Mouse (Mus musculus) kidney, embryonic 14.5 days (tissue): ENCODE measurements around the gene Tmem234. TPM values are rescaled to one million over a fixed set of nuclear protein-coding genes. Genes with fewer than 3 reads are reported as not detected.
"Not testable (repeated sequence)": the region's sequence is repeated elsewhere in the genome, so short reads cannot be mapped to it uniquely, and the experiment has no call there.

Experiments used
- ATAC-seq: fragments of 200-750 bp; cut with Nextera tagmentation; 2 replicates; pipeline ENCODE4 v1.8.0; 2017; ENCODE audit warnings: moderate number of reproducible peaks, mild to moderate bottlenecking, moderate TSS enrichment, moderate library complexity; ENCODE audit not compliant: low FRiP score, low TSS enrichment
- H3K27ac ChIP-seq: fragments of 300-500 bp; sonication (generic); 2 replicates; pipeline ENCODE4 v1.5.1; 2014; ENCODE audit warnings: low read depth, mild to moderate bottlenecking, low read length, moderate library complexity, mixed read lengths
- H3K27me3 ChIP-seq: fragments of 300-500 bp; sonication (generic); 2 replicates; pipeline ENCODE4 v1.6.1; 2014; ENCODE audit warnings: mild to moderate bottlenecking, low read length; ENCODE audit not compliant: control insufficient read depth, insufficient read depth
- H3K36me3 ChIP-seq: fragments of 300-500 bp; sonication (generic); 2 replicates; pipeline ENCODE4 v1.6.1; 2014; ENCODE audit warnings: low read length, mixed read lengths; ENCODE audit not compliant: control insufficient read depth, insufficient read depth
- H3K4me1 ChIP-seq: fragments of 300-500 bp; sonication (generic); 2 replicates; pipeline ENCODE4 v1.6.1; 2014; ENCODE audit warnings: low read length, mixed read lengths; ENCODE audit not compliant: control insufficient read depth, insufficient read depth
- H3K4me2 ChIP-seq: fragments of 300-500 bp; sonication (generic); replicated peaks from 2 replicates; pipeline ENCODE4 v1.6.1; 2014; ENCODE audit warnings: low read depth, mild to moderate bottlenecking, low read length
- H3K4me3 ChIP-seq: fragments of 300-500 bp; sonication (generic); 2 replicates; pipeline ENCODE4 v1.5.1; 2014; ENCODE audit warnings: mild to moderate bottlenecking, low read length
- H3K9ac ChIP-seq: fragments of 300-500 bp; sonication (generic); 2 replicates; pipeline ENCODE4 v1.6.1; 2014; ENCODE audit warnings: low read depth, mild to moderate bottlenecking, low read length, moderate library complexity
- H3K9me3 ChIP-seq: fragments of 300-500 bp; sonication (generic); 2 replicates; pipeline ENCODE4 v1.6.1; 2016; ENCODE audit warnings: low read length; ENCODE audit not compliant: control insufficient read depth
- WGBS: fragments of 180-500 bp; shearing (Covaris S2); extraction: QIAGEN DNeasy Blood & Tissue Kit; methylation state at CpG from one replicate; pipeline ENCODE4 v1.1.7; 2014; 5-methylcytosine and 5-hydroxymethylcytosine counted together
- polyA plus RNA-seq: library from polyadenylated mRNA; unstranded; fragments of >200 nt; fragmentation: Nextera tagmentation; extraction: Ambion mirVana; gene quantifications from 2 replicates; pipeline ENCODE4 v1.2.1, GENCODE M21; 2014

Tmem234 gene
- polyA plus RNA-seq = 213 and 219 TPM in 2 replicates

GRCm38 (mm10) chr4:129600233-129601158 lies at the start of gene Tmem234, which contains the start of gene Eif3i:
Gene Tmem234 (plus strand): TSS chr4:129600668.
Gene Eif3i (minus strand): TSS chr4:129600648.
- Histone ChIP-seq H3K9me3 (no peaks in the 10 kb centered on the region), H3K27me3 (no peaks in the 10 kb centered on the region), H3K4me2 (peak within 1 kb of the TSS; percentile 92), H3K36me3 (peaks cover 47% of the 10 kb centered on the region), H3K4me1 (peaks cover 18% of the 10 kb centered on the region), H3K9ac (peak within 1 kb of the TSS; percentile 92), H3K4me3 (peak within 1 kb of the TSS; percentile 100), H3K27ac (peak within 1 kb of the TSS; percentile 71)
- WGBS = under 1% methylated on average over 63 of the region's 74 CpGs
- peak; percentile 85 for ATAC-seq

GRCm38 (mm10) chr4:129554512-129554911 lies 46.0 kb upstream of the Tmem234 start:
- not testable (repeated sequence) for H3K4me1 ChIP-seq, H3K36me3 ChIP-seq, H3K27me3 ChIP-seq, H3K9me3 ChIP-seq, H3K27ac ChIP-seq, ATAC-seq, H3K4me2 ChIP-seq, H3K9ac ChIP-seq, H3K4me3 ChIP-seq
- 90% methylated on average over 6 of the region's 6 CpGs for WGBS

GRCm38 (mm10) chr4:129555421-129555861 lies 45.0 kb upstream of the Tmem234 start:
- peak overlapping the region; percentile 77 for H3K4me2 ChIP-seq
- peaks cover 6% of the 10 kb centered on the region; the same call in 1 of the 2 replicates for H3K4me1 ChIP-seq
- peak overlapping the region; percentile 55 for H3K9ac ChIP-seq
- H3K27ac ChIP-seq = no peak overlapping the region; the same call in 1 of the 2 replicates
- no peaks in the 10 kb centered on the region for H3K27me3 ChIP-seq
- peak overlapping the region; percentile 48 for H3K4me3 ChIP-seq
- 2% methylated on average over 16 of the region's 16 CpGs for WGBS
- no peaks in the 10 kb centered on the region for H3K36me3 ChIP-seq
- ATAC-seq = peak; percentile 58
- H3K9me3 ChIP-seq = no peaks in the 10 kb centered on the region

GRCm38 (mm10) chr4:129555862-129556531 lies 44.5 kb upstream of the Tmem234 start:
- H3K9me3 ChIP-seq = no peaks in the 10 kb centered on the region
- H3K9ac ChIP-seq = peak overlapping the region; percentile 55
- peaks cover 6% of the 10 kb centered on the region; the same call in 1 of the 2 replicates for H3K4me1 ChIP-seq
- peak overlapping the region; percentile 48 for H3K4me3 ChIP-seq
- peak overlapping the region; percentile 77 for H3K4me2 ChIP-seq
- peak; percentile 65 for ATAC-seq
- under 1% methylated on average over 24 of the region's 24 CpGs for WGBS
- peak overlapping the region; percentile 51; the same call in 1 of the 2 replicates for H3K27ac ChIP-seq
- no peaks in the 10 kb centered on the region for H3K27me3 ChIP-seq
- H3K36me3 ChIP-seq = no peaks in the 10 kb centered on the region

- Histone ChIP-seq H3K4me2 (peak overlapping the region; percentile 77), H3K9me3 (no peaks in the 10 kb centered on the region), H3K9ac (peak overlapping the region; percentile 47), H3K36me3 (no peaks in the 10 kb centered on the region), H3K27ac (peak overlapping the region; percentile 39; the same call in 1 of the 2 replicates), H3K4me1 (peaks cover 6% of the 10 kb centered on the region; the same call in 1 of the 2 replicates), H3K27me3 (no peaks in the 10 kb centered on the region), H3K4me3 (peak overlapping the region; percentile 48)
- ATAC-seq = peak; percentile 84
- 5% methylated on average over 33 of the region's 33 CpGs for WGBS
Measured at GRCm38 (mm10) chr4:129556532-129557223, 43.8 kb upstream of the Tmem234 start.

- no peaks in the 10 kb centered on the region for H3K36me3 ChIP-seq
- 39% methylated on average over 9 of the region's 9 CpGs for WGBS
- no peak for ATAC-seq
- H3K9ac ChIP-seq = peak overlapping the region; percentile 47
- H3K4me1 ChIP-seq = peaks cover 6% of the 10 kb centered on the region; the same call in 1 of the 2 replicates
- H3K27me3 ChIP-seq = no peaks in the 10 kb centered on the region
- peak overlapping the region; percentile 77; the same call in 1 of the 2 replicates for H3K4me2 ChIP-seq
- H3K9me3 ChIP-seq = no peaks in the 10 kb centered on the region
- peak overlapping the region; percentile 39; the same call in 1 of the 2 replicates for H3K27ac ChIP-seq
- H3K4me3 ChIP-seq = no peak overlapping the region
Measured at GRCm38 (mm10) chr4:129557256-129557808, 43.1 kb upstream of the Tmem234 start.

- no peak overlapping the region for H3K4me3 ChIP-seq
- H3K4me2 ChIP-seq = no peak overlapping the region
- H3K4me1 ChIP-seq = peaks cover 9% of the 10 kb centered on the region; the same call in 1 of the 2 replicates
- H3K36me3 ChIP-seq = no peaks in the 10 kb centered on the region
- no peaks in the 10 kb centered on the region for H3K27me3 ChIP-seq
- no peak overlapping the region for H3K9ac ChIP-seq
- ATAC-seq = no peak
- 84% methylated on average over 12 of the region's 12 CpGs for WGBS
- no peaks in the 10 kb centered on the region for H3K9me3 ChIP-seq
- H3K27ac ChIP-seq = no peak overlapping the region
Measured at GRCm38 (mm10) chr4:129558321-129558955, 42.0 kb upstream of the Tmem234 start.

GRCm38 (mm10) chr4:129561184-129561583 lies 39.3 kb upstream of the Tmem234 start:
- WGBS = 81% methylated on average over 5 of the region's 5 CpGs
- Histone ChIP-seq H3K9me3 (no peaks in the 10 kb centered on the region), H3K9ac (no peak overlapping the region), H3K4me2 (no peak overlapping the region), H3K4me3 (no peak overlapping the region), H3K36me3 (no peaks in the 10 kb centered on the region), H3K27me3 (no peaks in the 10 kb centered on the region), H3K27ac (no peak overlapping the region), H3K4me1 (peaks cover 12% of the 10 kb centered on the region; the same call in 1 of the 2 replicates)
- no peak for ATAC-seq
